Mouse (Mus musculus): ENCODE results near the gene Zc3h14. TPM values are rescaled to one million over a fixed set of nuclear protein-coding genes. Genes with fewer than 3 reads are reported as not detected.

The Zc3h14 gene
- polyA plus RNA-seq, 1 experiment from 2014 or later = 127 TPM

- ChIA-PET CTCF (interaction anchor here (0.9 to 1.7 kb wide), 6 partner anchors 11 to 33 kb away, joined by 3 to 6 read pairs (median 4); no protein-coding TSS in a partner anchor), POLR2A (no interaction called here)
- no peaks in the 10 kb centered on the region for H3K27me3 ChIP-seq
- in situ Hi-C loops (cut with MboI; ENCODE audit: low pct_unique_long_range_greater_than_20kb) = no loop called here
- DNase-seq (ENCODE audit: low read depth, low spot score) = peak; percentile 9
- peak; percentile 54 for ATAC-seq
- peak; percentile 85 for TF ChIP-seq CTCF (IDR thresholded peaks at IDR 0.05)
These were observed 32.4 kb downstream of the Zc3h14 start for GRCm38 (mm10) chr12:98779148-98779547.

- ChIA-PET POLR2A (no interaction called here), CTCF (no interaction called here)
- no peak for TF ChIP-seq CTCF (IDR thresholded peaks at IDR 0.05)
- in situ Hi-C loops (cut with MboI; ENCODE audit: low pct_unique_long_range_greater_than_20kb) = no loop called here
- no peaks in the 10 kb centered on the region for H3K27me3 ChIP-seq
- ATAC-seq = no peak
- DNase-seq (ENCODE audit: low read depth, low spot score) = no peak
These were observed 37.5 kb downstream of the Zc3h14 start for GRCm38 (mm10) chr12:98784251-98784650.

GRCm38 (mm10) chr12:98795731-98796318, 49.1 kb downstream of the Zc3h14 start:
- H3K27me3 ChIP-seq = no peaks in the 10 kb centered on the region
- CTCF ChIA-PET = no interaction called here
- ATAC-seq = no peak
- no peak for TF ChIP-seq CTCF (IDR thresholded peaks at IDR 0.05)
- DNase-seq (ENCODE audit: low read depth, low spot score) = no peak
- POLR2A ChIA-PET = interaction anchor here (0.6 kb wide), 1 partner anchor 8 kb away, joined by 3 read pairs; no protein-coding TSS in a partner anchor
- in situ Hi-C loops (cut with MboI; ENCODE audit: low pct_unique_long_range_greater_than_20kb) = no loop called here

GRCm38 (mm10) chr12:98800334-98800733, 53.6 kb downstream of the Zc3h14 start:
- no peaks in the 10 kb centered on the region for H3K27me3 ChIP-seq
- in situ Hi-C loops (cut with MboI; ENCODE audit: low pct_unique_long_range_greater_than_20kb) = no loop called here

GRCm38 (mm10) chr12:98802245-98802644, 55.5 kb downstream of the Zc3h14 start:
- POLR2A ChIA-PET = no interaction called here
- no peak for ATAC-seq
- H3K27me3 ChIP-seq = no peaks in the 10 kb centered on the region
- DNase-seq (ENCODE audit: low read depth, low spot score) = no peak
- CTCF ChIA-PET = interaction anchor here (1.0 to 1.5 kb wide), 2 partner anchors 14 to 23 kb away, joined by 3 to 8 read pairs; no protein-coding TSS in a partner anchor
- TF ChIP-seq CTCF (IDR thresholded peaks at IDR 0.05) = no peak
- in situ Hi-C loops (cut with MboI; ENCODE audit: low pct_unique_long_range_greater_than_20kb) = no loop called here

More at GRCm38 (mm10) chr12:98800334-98800733, 53.6 kb downstream of the Zc3h14 start:
- ATAC-seq = no peak
- DNase-seq (ENCODE audit: low read depth, low spot score) = no peak
- ChIA-PET CTCF (no interaction called here), POLR2A (no interaction called here)
- no peak for TF ChIP-seq CTCF (IDR thresholded peaks at IDR 0.05)

GRCm38 (mm10) chr12:98804078-98804748, 57.4 kb downstream of the Zc3h14 start:
- no peaks in the 10 kb centered on the region for H3K27me3 ChIP-seq
- ATAC-seq (no peak), DNase-seq (ENCODE audit: low read depth, low spot score) (no peak)
- in situ Hi-C loops (cut with MboI; ENCODE audit: low pct_unique_long_range_greater_than_20kb) = no loop called here
- ChIA-PET POLR2A (interaction anchor here (0.5 kb wide), 1 partner anchor 238 kb away, joined by 4 read pairs; no protein-coding TSS in a partner anchor), CTCF (interaction anchor here (1.0 kb wide), 1 partner anchor 49 kb away, joined by 3 read pairs; no protein-coding TSS in a partner anchor)
- TF ChIP-seq CTCF (IDR thresholded peaks at IDR 0.05) = no peak

- POLR2A ChIA-PET = no interaction called here
- in situ Hi-C loops (cut with MboI; ENCODE audit: low pct_unique_long_range_greater_than_20kb) = no loop called here
- H3K27me3 ChIP-seq = no peaks in the 10 kb centered on the region
- CTCF ChIA-PET = no interaction called here
- no peak for ATAC-seq
- no peak for TF ChIP-seq CTCF (IDR thresholded peaks at IDR 0.05)
- DNase-seq (ENCODE audit: low read depth, low spot score) = no peak
These were observed 74.0 kb downstream of the Zc3h14 start for GRCm38 (mm10) chr12:98820781-98821180.

- POLR2A ChIA-PET = no interaction called here
- CTCF ChIA-PET = no interaction called here
- no peaks in the 10 kb centered on the region for H3K27me3 ChIP-seq
- in situ Hi-C loops (cut with MboI; ENCODE audit: low pct_unique_long_range_greater_than_20kb) = no loop called here
- no peak for ATAC-seq
- DNase-seq (ENCODE audit: low read depth, low spot score) = no peak
- TF ChIP-seq CTCF (IDR thresholded peaks at IDR 0.05) = no peak
These were observed 84.4 kb downstream of the Zc3h14 start for GRCm38 (mm10) chr12:98831122-98831521.

GRCm38 (mm10) chr12:98832929-98833598, 86.3 kb downstream of the Zc3h14 start:
- ATAC-seq (no peak), DNase-seq (ENCODE audit: low read depth, low spot score) (no peak)
- H3K27me3 ChIP-seq = no peaks in the 10 kb centered on the region
- in situ Hi-C loops (cut with MboI; ENCODE audit: low pct_unique_long_range_greater_than_20kb) = no loop called here
- CTCF ChIA-PET = no interaction called here
- no peak for TF ChIP-seq CTCF (IDR thresholded peaks at IDR 0.05)
- POLR2A ChIA-PET = no interaction called here

GRCm38 (mm10) chr12:98833901-98834300, 87.1 kb downstream of the Zc3h14 start:
- H3K27me3 ChIP-seq = no peaks in the 10 kb centered on the region
- in situ Hi-C loops (cut with MboI; ENCODE audit: low pct_unique_long_range_greater_than_20kb) = no loop called here
- no peak for ATAC-seq
- POLR2A ChIA-PET = no interaction called here
- TF ChIP-seq CTCF (IDR thresholded peaks at IDR 0.05) = no peak
- no peak for DNase-seq (ENCODE audit: low read depth, low spot score)
- CTCF ChIA-PET = no interaction called here

- ATAC-seq (no peak), DNase-seq (ENCODE audit: low read depth, low spot score) (no peak)
- in situ Hi-C loops (cut with MboI; ENCODE audit: low pct_unique_long_range_greater_than_20kb) = no loop called here
- H3K27me3 ChIP-seq = no peaks in the 10 kb centered on the region
- ChIA-PET POLR2A (no interaction called here), CTCF (no interaction called here)
- no peak for TF ChIP-seq CTCF (IDR thresholded peaks at IDR 0.05)
These were observed 88.1 kb downstream of the Zc3h14 start for GRCm38 (mm10) chr12:98834879-98835278.

Measured in Patski (cell line).